Mouse (Mus musculus) G1E (cell line): ENCODE data around the gene Megf6.

Source experiments
- CTCF ChIP-seq: IDR thresholded peaks from 2 replicates; pipeline ENCODE4 v1.5.1; 2012; ENCODE audit warnings: low read depth, low read length, inconsistent platforms, mixed read lengths
- GATA1 ChIP-seq: IDR thresholded peaks from 2 replicates; pipeline ENCODE4 v1.6.1; 2012; ENCODE audit warnings: borderline replicate concordance, low read length, inconsistent platforms, mixed read lengths
- GATA2 ChIP-seq: IDR thresholded peaks from 2 replicates; pipeline ENCODE4 v1.6.1; 2012; ENCODE audit warnings: low read depth, low read length, inconsistent platforms, borderline replicate concordance
- POLR2AphosphoS5 ChIP-seq: IDR thresholded peaks from 2 replicates; pipeline ENCODE4 v1.6.1; 2012; ENCODE audit warnings: low read depth, low read length, inconsistent platforms; ENCODE audit not compliant: insufficient replicate concordance

DNA sequence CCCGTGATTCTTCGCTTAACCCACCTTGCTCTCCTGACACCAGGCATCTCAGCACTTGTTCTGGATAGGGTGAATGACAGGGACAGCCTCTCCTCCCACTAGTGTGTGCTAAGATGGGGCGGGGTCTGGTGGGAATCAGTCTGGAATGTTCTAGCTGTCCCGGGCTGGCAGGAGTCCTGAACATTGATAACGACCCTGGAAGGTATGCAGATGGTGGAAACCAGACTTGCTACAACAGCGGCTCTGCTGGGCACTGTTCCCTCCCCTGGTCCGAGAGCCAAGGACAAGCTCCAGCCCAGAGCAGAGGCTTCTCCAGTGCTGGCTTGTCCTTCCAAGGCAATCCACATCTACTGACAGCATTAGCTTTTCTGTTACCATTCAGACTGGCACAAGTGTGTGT is 43.1 kb downstream of the Megf6 start:
- no peak for TF ChIP-seq CTCF
- no peak for TF ChIP-seq GATA1
- TF ChIP-seq GATA2: no peak
- TF ChIP-seq POLR2AphosphoS5: no peak
